Mouse (Mus musculus) embryo, embryonic 9.5 days (tissue): ENCODE results near the gene Chd2.
"Not testable (repeated sequence)": the region's sequence is repeated elsewhere in the genome, so short reads cannot be mapped to it uniquely, and the experiment has no call there.

Source experiments
- DNase-seq: peaks from one replicate; pipeline ENCODE4 v3.0.0-alpha.2; 2017; ENCODE audit errors: extremely low spot score

The Chd2 gene

GRCm38 (mm10) chr7:73541412-73542130, at the start of gene Chd2:
Chd2 (minus strand) TSS chr7:73541830.
- DNase-seq: peak; percentile 85

- no peak for DNase-seq
Observed at GRCm38 (mm10) chr7:73590757-73591156, 49.1 kb upstream of the Chd2 start.

- DNase-seq: no peak
Observed at GRCm38 (mm10) chr7:73589208-73589771, 47.7 kb upstream of the Chd2 start.

- no peak for DNase-seq
Observed at GRCm38 (mm10) chr7:73588351-73588906, 46.8 kb upstream of the Chd2 start.

- no peak for DNase-seq
Observed at GRCm38 (mm10) chr7:73586717-73587116, 45.1 kb upstream of the Chd2 start.

GRCm38 (mm10) chr7:73586206-73586605, 44.6 kb upstream of the Chd2 start:
- no peak for DNase-seq

- no peak for DNase-seq
Observed at GRCm38 (mm10) chr7:73585114-73586032, 43.7 kb upstream of the Chd2 start.

DNA sequence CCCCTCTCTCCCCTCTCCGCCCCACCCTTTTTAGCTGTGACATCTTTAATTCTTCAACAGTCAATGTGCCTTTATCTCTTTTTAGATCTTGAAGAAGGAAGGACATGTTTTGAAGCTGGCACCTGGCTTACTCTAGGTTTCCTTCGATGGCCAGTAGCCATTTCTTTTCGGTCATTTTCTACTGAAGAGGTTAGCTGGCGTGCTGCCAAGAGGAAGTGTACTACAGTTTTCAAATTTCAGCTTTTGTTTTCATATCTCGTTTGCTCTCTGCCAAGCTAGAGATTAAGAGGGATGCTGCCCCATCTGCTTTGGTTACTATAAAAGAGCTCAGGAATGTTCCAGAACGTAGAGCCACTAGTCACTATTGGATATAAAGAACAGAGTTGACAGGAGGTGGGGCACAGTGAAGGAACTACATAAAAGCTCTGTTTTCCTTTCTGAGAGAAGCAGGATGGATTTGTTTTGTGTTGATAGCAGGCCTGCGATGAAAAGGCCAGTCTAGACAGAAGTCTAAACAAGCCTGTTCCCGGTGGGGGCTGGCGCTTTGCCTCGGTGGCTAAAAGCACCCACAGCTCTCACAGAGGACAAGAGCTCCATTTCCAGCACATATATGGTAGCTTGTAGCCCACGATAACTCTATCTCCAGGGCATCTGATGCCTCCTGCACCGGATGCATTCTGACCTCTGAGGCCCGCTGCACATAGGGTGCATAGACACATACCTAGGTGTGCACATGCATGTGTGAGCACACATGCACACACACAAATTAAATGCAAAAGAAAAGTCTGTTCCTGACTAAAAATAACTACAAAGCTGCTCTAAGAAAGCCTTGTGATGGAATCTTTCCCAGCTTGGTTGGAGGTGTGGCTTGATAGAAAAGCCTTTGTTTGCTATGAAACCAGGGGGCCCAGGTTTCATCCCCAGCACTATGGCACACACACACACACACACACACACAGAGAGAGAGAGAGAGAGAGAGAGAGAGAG, 42.7 kb upstream of the Chd2 start:
- DNase-seq: peak; percentile 26

DNA sequence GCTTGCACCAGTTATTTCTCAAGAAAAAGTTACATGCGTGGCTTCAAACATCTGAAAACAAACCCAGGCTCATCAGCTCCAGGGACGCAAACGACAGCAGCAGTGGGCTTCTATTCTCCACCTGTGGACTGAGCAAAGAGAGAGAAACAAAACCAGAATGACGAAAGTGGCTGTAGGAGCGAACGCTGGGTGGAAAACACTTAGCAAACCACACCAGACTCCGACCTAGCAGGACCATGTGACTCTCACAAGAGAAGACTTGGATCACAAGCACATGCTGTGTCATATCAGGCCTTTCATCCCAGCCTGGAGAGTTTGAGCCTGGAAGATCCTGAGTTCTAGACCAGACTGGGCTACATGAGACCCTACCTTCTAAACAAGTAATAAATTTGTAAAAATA, 41.8 kb upstream of the Chd2 start:
- DNase-seq: no peak

DNA sequence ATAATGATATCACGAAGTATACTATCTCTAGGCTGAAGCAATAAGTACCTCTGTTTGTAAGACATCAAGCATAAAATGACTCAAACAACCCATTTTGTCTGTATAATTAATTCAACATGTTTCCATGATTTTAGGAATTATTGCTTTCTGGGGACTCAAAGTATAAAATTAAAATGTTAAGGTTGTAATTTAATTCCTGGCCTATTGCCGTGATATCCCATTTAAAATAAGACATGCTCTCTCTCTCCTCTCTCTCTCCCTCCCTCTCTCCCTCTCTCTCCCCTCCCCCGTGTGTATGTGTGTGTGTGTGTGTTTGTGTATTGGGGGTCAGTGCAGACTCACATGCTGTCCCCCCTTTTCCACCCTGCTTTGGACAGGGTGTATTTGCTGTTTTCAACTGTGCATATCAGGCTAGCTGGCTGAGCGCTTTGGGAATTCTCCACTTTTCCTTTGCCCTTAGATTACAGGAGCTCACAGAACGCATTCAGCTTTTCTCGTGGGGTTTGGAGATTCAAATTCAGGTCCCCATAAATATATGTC, 40.3 kb upstream of the Chd2 start:
- DNase-seq: no peak

- no peak for DNase-seq
Observed at GRCm38 (mm10) chr7:73579072-73579731, 37.6 kb upstream of the Chd2 start.

- DNase-seq: no peak
Observed at GRCm38 (mm10) chr7:73577888-73578421, 36.3 kb upstream of the Chd2 start.

GRCm38 (mm10) chr7:73576101-73576936, 34.7 kb upstream of the Chd2 start:
- no peak for DNase-seq

GRCm38 (mm10) chr7:73575257-73575656, 33.6 kb upstream of the Chd2 start:
- DNase-seq: no peak

- DNase-seq: not testable (repeated sequence)
Observed at GRCm38 (mm10) chr7:73574673-73575072, 33.0 kb upstream of the Chd2 start.

- no peak for DNase-seq
Observed at GRCm38 (mm10) chr7:73572571-73572970, 30.9 kb upstream of the Chd2 start.

- DNase-seq: no peak
Observed at GRCm38 (mm10) chr7:73568801-73569403, 27.3 kb upstream of the Chd2 start.

DNA sequence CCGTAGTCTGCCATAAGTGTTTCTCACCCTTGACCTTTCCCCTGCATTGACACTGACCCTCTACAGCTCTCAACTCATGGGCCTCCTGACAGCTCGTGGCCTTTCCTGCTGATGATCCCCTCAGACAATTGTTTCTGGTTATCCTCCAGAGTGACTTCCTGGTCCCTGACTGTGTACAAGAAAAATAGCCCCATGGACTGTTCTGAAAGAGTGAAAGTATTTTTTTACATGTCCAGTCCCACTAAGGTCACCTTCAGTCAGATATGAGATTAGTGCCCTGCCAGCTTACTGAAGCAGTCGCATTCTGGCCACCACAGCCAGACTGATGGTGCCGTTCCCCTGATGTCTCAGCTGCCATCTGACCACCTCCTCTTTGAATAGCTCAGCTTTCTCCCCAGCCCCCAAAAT, 26.1 kb upstream of the Chd2 start:
- no peak for DNase-seq

DNA sequence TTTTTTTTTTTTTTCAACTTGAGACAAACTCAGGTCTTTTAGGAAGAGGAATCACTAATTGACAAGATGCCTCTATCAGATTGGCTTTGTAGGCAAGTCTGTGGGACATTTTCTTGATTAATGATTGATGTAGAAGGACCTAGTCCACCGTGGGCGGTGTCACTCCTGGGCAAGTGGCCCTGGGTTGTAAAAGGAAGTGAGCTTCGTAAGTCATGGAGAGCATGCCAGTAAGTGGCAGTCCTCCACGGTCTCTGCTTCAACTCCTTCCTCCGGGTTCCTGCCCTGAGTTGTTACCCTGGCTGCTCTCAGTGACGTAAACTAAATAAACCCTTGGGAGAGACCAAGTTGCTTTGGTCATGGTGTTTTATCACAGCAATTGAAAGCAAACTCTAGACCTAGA, 22.5 kb upstream of the Chd2 start:
- no peak for DNase-seq
